Mouse (Mus musculus) right cerebral cortex, postnatal 25 days (tissue): ENCODE data around the gene Vmn1r179.
"Not testable (repeated sequence)": the region's sequence is repeated elsewhere in the genome, so short reads cannot be mapped to it uniquely, and the experiment has no call there.

Experiments used
- DNase-seq: peaks from one replicate; pipeline ENCODE4 v3.0.0; 2022

Gene Vmn1r179

GRCm38 (mm10) chr7:23926678-23927077, at the start of gene Vmn1r179:
Vmn1r179 (plus strand) TSS chr7:23926978.
- no peak for DNase-seq

- DNase-seq: no peak
Measured at GRCm38 (mm10) chr7:23891709-23892108, 35.1 kb upstream of the Vmn1r179 start, which contains the start of gene Vmn1r178. Vmn1r178 (plus strand) TSS chr7:23892009.

DNA sequence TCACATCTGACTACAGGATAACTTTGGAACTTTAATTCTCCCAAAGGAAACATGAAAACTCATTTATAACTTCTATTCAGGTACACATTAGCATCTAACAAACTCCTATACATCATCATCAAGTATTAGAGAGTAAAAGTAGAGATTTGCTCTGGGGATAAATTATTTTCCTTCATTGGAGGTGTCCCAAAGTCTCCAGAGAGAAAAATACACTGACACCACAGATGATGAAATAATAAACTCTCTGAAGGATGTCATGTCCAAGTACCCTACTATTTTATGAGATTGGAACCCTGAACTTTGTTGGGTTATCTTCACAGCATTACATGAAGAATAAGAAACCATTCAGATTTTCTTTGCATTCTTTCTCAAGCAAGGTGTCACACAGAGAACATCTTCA, 23.6 kb downstream of the Vmn1r179 start, which contains the start of gene Vmn1r180:
Gene Vmn1r180, plus strand, starts transcription at position 301 of the 400 bp plus-strand sequence.
- DNase-seq: no peak

DNA sequence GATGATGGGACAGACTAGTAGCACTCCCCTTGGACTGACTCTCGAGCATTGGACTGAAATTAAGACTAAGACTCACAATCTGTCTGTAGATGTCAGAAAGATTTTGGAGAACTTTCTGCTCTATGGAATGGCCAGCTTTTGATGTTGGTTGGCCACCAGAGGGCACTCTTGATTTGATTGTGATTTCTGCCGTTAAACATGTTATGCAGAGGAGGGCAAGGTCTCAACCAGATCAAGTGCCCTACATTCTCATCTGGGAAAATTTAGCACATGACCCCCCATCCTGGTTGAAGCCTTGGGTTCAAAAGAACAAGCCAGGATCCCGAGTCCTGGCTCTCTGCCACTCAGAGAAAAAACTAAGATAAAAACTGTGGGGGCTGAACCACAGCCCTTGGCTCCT, 41.3 kb downstream of the Vmn1r179 start:
- not testable (repeated sequence) for DNase-seq

GRCm38 (mm10) chr7:23974315-23974714, 47.5 kb downstream of the Vmn1r179 start, which contains the start of gene Vmn1r181:
Vmn1r181 (plus strand) TSS chr7:23974615.
- not testable (repeated sequence) for DNase-seq
